Mouse (Mus musculus) gastrocnemius, adult 2 months (tissue): ENCODE measurements around the gene Rgs9. TPM values are rescaled to one million over a fixed set of nuclear protein-coding genes. Genes with fewer than 3 reads are reported as not detected.

Experiments
- DNase-seq: peaks from one replicate; pipeline ENCODE4 v3.0.0; 2022
- H3K27ac ChIP-seq: fragments of 200-600 bp; 2 replicates; pipeline ENCODE4 v1.8.1; 2022; ENCODE audit warnings: mild to moderate bottlenecking
- H3K4me3 ChIP-seq: fragments of 200-600 bp; 2 replicates; pipeline ENCODE4 v1.8.1; 2022; ENCODE audit warnings: mild to moderate bottlenecking, moderate library complexity
- CTCF ChIP-seq: fragments of 200-600 bp; IDR thresholded peaks from 2 replicates; pipeline ENCODE4 v1.8.1; 2022; ENCODE audit warnings: antibody characterized with exemption, mild to moderate bottlenecking, moderate library complexity
- intact Hi-C: fragments of 180-260 bp; cut with DNase I; formaldehyde crosslinking; loops from one replicate; pipeline ENCODE4 v1.15.1; 2025
- total RNA-seq, 2 experiments: library from RNA; stranded (reverse); gene quantifications; 2 replicates each; pipeline ENCODE4 v1.2.3; 2021

Rgs9 gene
- total RNA-seq, 2 experiments from 2014 or later, result 0.13 to 0.20 TPM

DNA sequence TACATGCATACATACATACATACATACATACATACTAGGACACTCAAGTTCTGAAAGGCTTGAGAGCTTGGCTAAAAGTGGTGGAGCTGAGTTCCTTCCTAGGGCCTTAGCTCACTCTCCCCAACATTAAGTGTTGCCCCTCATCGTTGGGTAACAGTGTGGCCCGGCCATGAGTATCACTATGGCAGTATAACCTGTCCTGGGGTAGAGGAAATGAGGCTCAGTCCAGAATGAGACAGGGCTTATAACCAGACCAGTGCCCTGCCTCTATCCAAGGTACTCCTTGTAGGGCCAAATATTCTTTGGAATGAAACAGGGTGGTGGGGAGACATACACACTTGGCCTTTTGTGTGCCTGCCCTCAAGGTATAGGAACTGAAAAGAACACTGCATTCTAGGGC, 40.1 kb downstream of the Rgs9 start:
- no peak overlapping the region for H3K4me3 ChIP-seq
- TF ChIP-seq CTCF, result peak; percentile 44
- no peak for DNase-seq
- intact Hi-C loops, result no loop called here
- H3K27ac ChIP-seq, result no peak overlapping the region

DNA sequence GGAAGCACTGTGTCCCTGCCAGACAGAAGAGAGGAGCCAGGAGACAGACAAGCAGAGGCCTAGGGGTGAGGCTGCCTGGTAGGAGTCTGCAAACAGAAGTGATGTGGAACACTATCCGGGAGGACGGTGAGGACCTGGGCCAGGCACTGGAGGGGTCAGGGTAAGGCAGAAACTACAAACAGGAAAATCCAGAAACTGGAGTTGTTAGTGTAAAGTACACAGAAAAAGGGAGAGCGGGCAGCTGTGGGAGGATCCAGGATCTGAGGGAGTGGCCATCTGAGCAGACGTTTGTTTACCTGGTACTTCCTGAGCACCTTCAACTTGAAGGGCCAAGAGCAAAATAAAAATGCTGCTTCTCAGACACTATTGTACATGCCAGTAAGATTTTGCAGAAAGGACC, 42.9 kb downstream of the Rgs9 start:
- intact Hi-C loops, result no loop called here
- no peak overlapping the region for H3K4me3 ChIP-seq
- no peak for DNase-seq
- no peak for TF ChIP-seq CTCF
- no peak overlapping the region for H3K27ac ChIP-seq

DNA sequence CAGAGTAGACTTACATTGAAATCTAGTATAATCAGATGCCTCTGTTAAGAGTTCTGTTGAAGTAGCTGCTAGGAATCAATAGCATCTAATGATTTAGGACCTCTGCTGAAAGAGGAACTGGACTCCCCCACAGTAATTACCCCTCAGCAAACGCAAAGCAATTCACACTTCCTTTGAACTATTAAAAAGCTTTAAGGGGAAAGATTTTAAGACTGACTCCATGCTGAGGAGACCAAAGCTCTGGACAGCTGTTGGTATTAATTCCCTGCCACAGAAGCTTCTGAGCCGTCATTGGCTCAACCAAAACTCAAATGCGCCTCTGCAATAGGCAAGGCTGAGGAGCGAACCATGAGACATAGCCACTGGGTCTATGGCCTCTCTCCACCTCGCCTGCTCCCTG, 45.4 kb downstream of the Rgs9 start:
- no peak for DNase-seq
- intact Hi-C loops, result no loop called here
- TF ChIP-seq CTCF, result no peak
- Histone ChIP-seq H3K27ac (no peak overlapping the region), H3K4me3 (no peak overlapping the region)

DNA sequence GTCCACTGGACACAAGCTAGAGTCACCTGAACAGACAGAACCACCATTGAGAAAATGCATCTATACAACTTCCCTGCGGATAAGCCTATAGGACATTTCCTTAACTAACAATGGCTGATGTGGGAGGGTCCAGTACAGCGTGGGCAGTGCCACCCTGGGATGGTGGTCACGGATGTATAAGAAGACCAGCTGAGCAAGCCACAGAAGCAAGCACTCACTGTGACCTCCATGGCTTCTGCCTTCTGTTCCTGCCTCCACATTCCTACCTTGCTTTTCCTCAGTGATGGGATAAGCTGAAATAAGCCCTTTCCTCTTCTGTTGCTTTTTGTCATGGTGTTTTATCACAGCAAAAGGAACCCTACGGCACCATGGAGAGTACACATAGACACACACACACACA, 47.4 kb downstream of the Rgs9 start:
- intact Hi-C loops, result no loop called here
- no peak for TF ChIP-seq CTCF
- no peak for DNase-seq
- Histone ChIP-seq H3K4me3 (no peak overlapping the region), H3K27ac (no peak overlapping the region)

DNA sequence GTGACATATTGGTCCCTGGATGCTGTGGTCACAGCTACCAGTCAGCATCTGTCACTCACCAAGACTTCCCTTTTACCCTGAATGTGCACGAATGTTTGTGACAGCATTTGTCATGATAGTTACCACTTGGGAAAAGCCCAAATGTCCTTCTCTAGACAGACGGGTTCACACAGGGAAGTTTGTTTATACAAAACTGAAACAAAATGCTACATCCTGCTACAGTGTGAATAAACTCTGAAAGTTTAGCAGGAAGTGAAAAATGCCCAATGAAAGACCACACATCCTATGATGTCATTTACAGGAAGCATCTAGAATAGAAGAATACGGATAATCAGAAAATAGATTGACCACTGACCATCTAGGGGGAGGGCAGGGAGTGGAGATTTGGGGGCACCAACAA, 51.0 kb downstream of the Rgs9 start:
- H3K4me3 ChIP-seq, result no peak overlapping the region
- no peak for TF ChIP-seq CTCF
- no peak for DNase-seq
- intact Hi-C loops, result loop anchor here (10.0 kb wide), 1 partner anchor 618 kb away; no protein-coding TSS in a partner anchor
- H3K27ac ChIP-seq, result no peak overlapping the region

DNA sequence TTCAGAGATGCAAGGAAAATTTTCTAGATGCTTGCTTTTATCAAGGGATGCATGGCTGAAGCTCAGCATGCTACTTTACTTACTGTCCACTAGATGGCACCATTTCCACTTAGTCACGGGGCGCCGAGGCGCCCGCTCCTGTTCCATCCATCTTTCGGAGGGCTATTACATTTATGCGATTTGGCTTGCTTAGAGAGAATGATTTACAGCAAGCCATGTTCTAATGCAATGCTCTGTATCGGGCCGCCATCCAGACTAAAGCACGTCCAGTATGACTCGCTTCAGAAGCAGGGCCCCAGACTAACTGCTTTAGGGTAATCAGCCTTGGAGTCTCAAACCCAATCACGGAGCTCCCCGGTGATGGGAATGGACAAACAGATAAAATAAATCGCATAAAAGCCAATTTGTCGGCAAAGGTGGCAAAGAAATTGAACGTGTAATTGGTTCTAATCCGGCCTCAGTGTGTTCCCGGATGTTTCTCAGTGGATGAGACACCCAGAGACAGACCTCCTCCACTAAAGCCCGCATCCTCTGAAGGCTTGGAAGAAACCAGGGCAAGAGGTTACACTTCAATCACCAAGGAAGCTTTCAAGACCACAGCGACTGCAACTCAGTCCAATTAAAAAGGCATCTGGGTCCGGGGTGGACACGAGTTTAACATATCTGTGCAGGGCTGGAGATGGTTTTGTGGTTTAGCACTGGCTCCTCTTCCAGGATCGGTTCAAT, 53.1 kb downstream of the Rgs9 start:
- Histone ChIP-seq H3K4me3 (no peak overlapping the region; the same call in 1 of the 2 replicates), H3K27ac (no peak overlapping the region)
- peak; percentile 26 for DNase-seq
- intact Hi-C loops, result loop anchor here (5.0 to 10.0 kb wide), 3 partner anchors 203 to 620 kb away; no protein-coding TSS in a partner anchor
- TF ChIP-seq CTCF, result peak; percentile 89

DNA sequence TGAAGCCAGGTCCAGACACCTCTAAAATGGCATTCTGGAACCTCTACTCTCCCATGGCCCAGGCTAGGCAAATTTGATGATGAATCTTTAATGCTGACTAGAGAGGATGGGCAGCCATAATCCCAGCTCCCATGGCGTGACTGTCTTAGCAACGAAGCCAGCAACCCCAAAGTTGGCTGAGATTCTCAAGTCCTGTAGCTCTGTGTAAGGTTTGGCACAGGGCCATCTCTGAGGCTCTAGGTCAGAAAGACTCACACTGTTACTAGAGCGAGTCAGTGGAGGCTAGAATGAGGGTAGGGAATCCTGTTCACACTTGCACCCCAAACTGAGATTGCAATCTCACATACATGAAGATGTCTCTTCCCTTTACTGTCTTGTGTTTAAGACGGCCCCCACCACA, 57.8 kb downstream of the Rgs9 start:
- Histone ChIP-seq H3K4me3 (no peak overlapping the region), H3K27ac (no peak overlapping the region)
- no peak for TF ChIP-seq CTCF
- intact Hi-C loops, result loop anchor here (5.0 to 10.0 kb wide), 3 partner anchors 207 to 625 kb away; no protein-coding TSS in a partner anchor
- no peak for DNase-seq

DNA sequence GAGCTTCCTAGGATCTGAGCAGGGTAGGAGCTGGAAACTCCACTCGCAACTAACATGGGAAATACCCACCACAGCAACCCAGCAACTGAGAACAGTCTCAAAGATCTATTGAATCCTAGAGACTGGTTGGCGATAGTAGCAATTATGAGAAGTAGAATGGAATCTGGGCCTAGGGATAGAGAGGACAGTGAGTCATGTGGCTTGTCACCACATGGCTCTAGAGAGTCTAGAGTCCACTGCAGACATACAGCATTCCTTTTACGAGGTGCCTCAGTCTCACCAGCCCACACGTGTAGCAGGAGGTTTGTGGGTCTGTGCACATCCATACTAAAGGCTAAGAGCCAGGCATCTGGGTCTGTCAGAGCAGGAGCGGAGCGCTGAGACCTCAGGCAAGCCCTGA, 59.3 kb downstream of the Rgs9 start:
- TF ChIP-seq CTCF, result no peak
- DNase-seq, result no peak
- intact Hi-C loops, result no loop called here
- no peak overlapping the region for H3K27ac ChIP-seq
- H3K4me3 ChIP-seq, result no peak overlapping the region

DNA sequence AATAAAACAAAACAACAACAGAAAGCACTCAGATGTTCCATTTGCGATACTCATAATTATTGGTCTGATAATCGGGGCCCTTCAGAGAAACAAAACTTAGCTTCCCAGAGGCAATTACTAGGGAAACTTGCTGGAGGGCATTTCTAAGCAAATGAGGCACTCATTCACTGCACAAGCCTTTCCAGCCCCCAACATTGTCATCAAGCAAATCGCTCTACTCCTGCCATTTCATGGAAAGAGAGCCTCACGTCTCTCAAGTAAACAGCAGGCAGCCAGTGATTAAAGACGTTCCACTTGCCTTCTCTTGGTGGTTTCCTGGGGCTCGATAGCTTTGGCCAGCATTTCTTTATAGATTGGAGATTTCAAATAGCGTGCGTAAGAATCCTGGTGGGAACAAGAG, 60.1 kb downstream of the Rgs9 start:
- no peak for TF ChIP-seq CTCF
- DNase-seq, result no peak
- Histone ChIP-seq H3K27ac (no peak overlapping the region), H3K4me3 (no peak overlapping the region)
- intact Hi-C loops, result no loop called here

DNA sequence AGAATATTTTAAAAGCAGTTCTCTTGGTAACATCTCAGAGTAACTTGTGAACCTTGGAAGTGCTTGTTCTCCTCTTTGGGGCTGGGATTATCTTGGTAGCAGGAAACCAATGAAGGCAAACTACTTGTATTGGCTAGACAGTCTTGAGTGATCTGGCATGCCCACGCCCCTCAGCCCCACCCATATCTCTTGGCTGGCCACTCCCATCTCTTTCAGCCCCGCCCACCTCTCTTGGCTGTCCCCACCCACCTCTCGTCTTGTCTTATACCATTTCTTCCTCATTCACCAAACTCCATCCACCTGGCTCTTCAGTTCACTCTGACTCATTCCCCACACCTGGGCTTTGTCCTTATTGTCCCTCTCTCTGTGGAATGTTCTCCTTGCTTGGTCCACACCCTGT, 64.3 kb downstream of the Rgs9 start:
- intact Hi-C loops, result no loop called here
- Histone ChIP-seq H3K4me3 (no peak overlapping the region), H3K27ac (no peak overlapping the region)
- TF ChIP-seq CTCF, result no peak
- no peak for DNase-seq

DNA sequence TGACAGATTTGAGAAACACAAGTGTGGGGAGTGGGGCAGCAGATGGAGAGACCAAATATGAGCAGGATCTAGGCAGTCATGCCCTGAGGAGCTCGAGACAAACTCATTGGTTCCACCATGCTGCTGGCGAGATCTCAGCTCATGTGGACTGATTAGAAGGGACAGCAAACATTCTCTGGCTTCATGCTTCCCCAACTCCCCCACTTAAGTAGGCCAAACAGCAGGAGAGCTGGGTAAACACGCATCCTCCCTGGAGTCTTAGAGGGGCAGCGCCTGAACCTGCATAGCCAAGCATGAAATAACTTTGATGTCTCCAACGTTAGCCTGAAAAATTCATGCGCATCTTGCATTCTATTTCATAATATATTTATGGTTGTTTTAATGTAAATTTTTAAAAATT, 65.1 kb downstream of the Rgs9 start:
- H3K4me3 ChIP-seq, result no peak overlapping the region
- intact Hi-C loops, result no loop called here
- H3K27ac ChIP-seq, result no peak overlapping the region
- no peak for TF ChIP-seq CTCF
- no peak for DNase-seq

DNA sequence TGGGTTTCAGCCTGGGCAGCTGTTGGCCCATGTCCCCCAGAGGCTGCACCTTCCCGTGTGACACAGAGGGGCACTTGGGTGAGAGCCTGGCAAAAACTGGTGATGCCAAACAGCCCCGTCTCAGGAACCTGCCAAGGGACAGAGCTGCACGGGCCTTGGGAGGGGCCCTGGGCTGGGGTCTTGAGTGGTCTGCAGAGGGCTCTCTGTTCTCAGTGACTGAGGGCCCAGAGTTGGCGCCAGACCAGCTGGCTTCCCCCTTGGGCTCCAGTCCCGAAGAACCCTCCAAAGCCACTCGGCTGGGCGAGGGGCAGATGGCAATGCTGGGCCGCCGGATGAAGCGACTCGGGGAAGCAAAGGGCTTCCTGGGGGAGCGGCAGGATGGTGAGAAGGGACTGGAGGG, 70.8 kb downstream of the Rgs9 start:
- no peak for DNase-seq
- Histone ChIP-seq H3K27ac (no peak overlapping the region), H3K4me3 (no peak overlapping the region)
- intact Hi-C loops, result no loop called here
- no peak for TF ChIP-seq CTCF

DNA sequence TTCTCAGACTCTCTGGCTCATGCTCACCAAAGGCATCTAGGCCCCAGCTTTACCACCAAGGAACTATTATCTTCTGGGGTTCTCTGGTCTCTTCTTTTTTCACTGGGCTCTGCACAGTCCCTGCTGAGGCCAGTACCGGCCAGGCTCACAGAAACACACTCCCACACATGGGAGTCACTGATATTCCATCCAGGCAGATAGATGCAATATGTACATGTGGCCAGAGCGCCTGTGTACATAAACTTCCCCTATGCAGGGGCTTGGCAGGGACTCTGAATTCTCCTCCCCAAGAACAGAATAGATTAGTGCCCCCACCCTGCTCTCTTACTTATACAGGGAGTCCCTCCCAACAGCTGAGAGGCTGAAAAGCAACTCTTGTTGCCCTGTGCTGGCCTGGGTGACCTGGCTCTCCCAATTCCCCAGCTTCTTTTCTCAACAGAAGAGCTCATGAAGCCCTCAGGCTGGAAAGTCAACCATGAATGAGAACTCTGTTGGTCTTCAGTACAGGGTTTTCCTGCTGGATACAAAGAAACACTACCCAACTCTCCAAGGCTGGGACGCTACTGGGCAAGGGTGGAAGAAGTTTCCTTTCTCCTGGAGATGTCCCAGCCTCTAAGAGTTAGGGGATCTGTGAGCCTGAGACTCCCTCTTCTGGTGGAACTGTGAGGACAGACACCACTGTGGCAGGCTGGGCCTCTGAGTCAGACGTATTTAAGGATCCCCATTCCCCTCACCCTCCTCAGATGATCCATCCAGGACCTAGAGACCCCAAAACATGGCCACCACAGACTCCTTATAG, 76.5 kb downstream of the Rgs9 start:
- peak; percentile 35; the same call in 1 of the 2 replicates for TF ChIP-seq CTCF
- Histone ChIP-seq H3K4me3 (no peak overlapping the region), H3K27ac (no peak overlapping the region)
- DNase-seq, result no peak
- intact Hi-C loops, result no loop called here
